8 mouse cellular contexts compared by ENCODE assay signal in genomic region chr9:107627387-107628255, GRCm38 (mm10). TPM values are rescaled to one million over a fixed set of nuclear protein-coding genes. Genes with fewer than 3 reads are reported as not detected.
DNase-seq lines count a peak whose midpoint lies in the region; ATAC-seq and TF ChIP-seq lines count a peak whose summit lies in the region.

No protein-coding gene starts in this region.

- peak overlapping the region; percentile 40 for H3K9ac ChIP-seq in embryonic facial prominence, embryonic 14.5 days (ENCODE audit: low read depth, low read length)
- H3K9ac ChIP-seq in intestine, embryonic 16.5 days (ENCODE audit: low read depth, low read length) = peak overlapping the region; percentile 64
- peak overlapping the region; percentile 96 for H3K9ac ChIP-seq in neural tube, embryonic 13.5 days

- peaks cover 28% of the 10 kb centered on the region; the same call in 1 of the 2 replicates for H3K36me3 ChIP-seq in embryonic facial prominence, embryonic 14.5 days (ENCODE audit: control insufficient read depth, insufficient read depth, low read length)
- H3K36me3 ChIP-seq in intestine, embryonic 16.5 days (ENCODE audit: control insufficient read depth, insufficient read depth, low read length) = peaks cover 8% of the 10 kb centered on the region
- peaks cover 9% of the 10 kb centered on the region for H3K36me3 ChIP-seq in neural tube, embryonic 13.5 days

- peak overlapping the region; percentile 43 for H3K4me2 ChIP-seq in embryonic facial prominence, embryonic 14.5 days (ENCODE audit: low read depth, low read length)
- H3K4me2 ChIP-seq in intestine, embryonic 16.5 days (ENCODE audit: low read depth, low read length) = 0 out of 2 replicates have a peak overlapping the region, but pooled peaks have one; percentile 20
- peak overlapping the region; percentile 99 for H3K4me2 ChIP-seq in neural tube, embryonic 13.5 days

- DNase-seq in layer of hippocampus, adult 2 months (ENCODE audit: low spot score in 2 of 2) = no peak
- no peak for DNase-seq in layer of hippocampus, adult 9-11 months
- no peak for DNase-seq in embryonic facial prominence, embryonic 14.5 days (ENCODE audit: low spot score)
- no peak for DNase-seq in adrenal gland, adult 8-10 months
- DNase-seq in gastrocnemius, postnatal 36 days = no peak
- no peak for DNase-seq in right cerebral cortex, postnatal 36 days (ENCODE audit: low spot score in 2 of 2)

- ATAC-seq in embryonic facial prominence, embryonic 14.5 days (ENCODE audit: low read depth) = no peak
- ATAC-seq in intestine, embryonic 16.5 days = no peak
- ATAC-seq in neural tube, embryonic 13.5 days (ENCODE audit: low read depth) = no peak

- WGBS in embryonic facial prominence, embryonic 14.5 days = 35% methylated on average over 20 of the region's 20 CpGs
- WGBS in intestine, embryonic 16.5 days = 46% methylated on average over 20 of the region's 20 CpGs
- 22% methylated on average over 20 of the region's 20 CpGs for WGBS in neural tube, embryonic 13.5 days

- intact Hi-C loops in gastrocnemius, postnatal 36 days (cut with DNase I) = loop anchor here (2.0 kb wide), 1 partner anchor 17 kb away; no protein-coding TSS in a partner anchor

- peak overlapping the region; percentile 83 for H3K27ac ChIP-seq in layer of hippocampus, adult 2 months
- H3K27ac ChIP-seq in embryonic facial prominence, embryonic 14.5 days (replicated peaks; ENCODE audit: low read depth, low read length) = peak overlapping the region; percentile 87
- H3K27ac ChIP-seq in intestine, embryonic 16.5 days (ENCODE audit: low read length) = peak overlapping the region; percentile 84
- H3K27ac ChIP-seq in neural tube, embryonic 13.5 days (replicated peaks) = peak overlapping the region; percentile 98

- H3K4me3 ChIP-seq in layer of hippocampus, adult 2 months = no peak overlapping the region
- H3K4me3 ChIP-seq in embryonic facial prominence, embryonic 14.5 days (ENCODE audit: low read depth, low read length) = no peak overlapping the region
- H3K4me3 ChIP-seq in intestine, embryonic 16.5 days (ENCODE audit: low read length) = no peak overlapping the region
- no peak overlapping the region for H3K4me3 ChIP-seq in neural tube, embryonic 13.5 days

- no peak for TF ChIP-seq CTCF in layer of hippocampus, adult 2 months (conservative IDR thresholded peaks at IDR 0.05)

- H3K27me3 ChIP-seq in embryonic facial prominence, embryonic 14.5 days (replicated peaks; ENCODE audit: control insufficient read depth, insufficient read depth, low read length) = no peaks in the 10 kb centered on the region
- H3K27me3 ChIP-seq in intestine, embryonic 16.5 days (replicated peaks; ENCODE audit: control insufficient read depth, insufficient read depth, low read length) = no peaks in the 10 kb centered on the region
- no peaks in the 10 kb centered on the region for H3K27me3 ChIP-seq in neural tube, embryonic 13.5 days

- H3K9me3 ChIP-seq in embryonic facial prominence, embryonic 14.5 days (ENCODE audit: control insufficient read depth, low read length) = no peaks in the 10 kb centered on the region
- no peaks in the 10 kb centered on the region for H3K9me3 ChIP-seq in intestine, embryonic 16.5 days (ENCODE audit: control insufficient read depth, low read length)
- no peaks in the 10 kb centered on the region for H3K9me3 ChIP-seq in neural tube, embryonic 13.5 days

- H3K4me1 ChIP-seq in embryonic facial prominence, embryonic 14.5 days (ENCODE audit: control insufficient read depth, insufficient read depth, low read length) = peaks cover 56% of the 10 kb centered on the region
- peaks cover 81% of the 10 kb centered on the region for H3K4me1 ChIP-seq in intestine, embryonic 16.5 days (ENCODE audit: control insufficient read depth, insufficient read depth, low read length)
- H3K4me1 ChIP-seq in neural tube, embryonic 13.5 days (replicated peaks) = peaks cover 88% of the 10 kb centered on the region

RNA-seq across cellular contexts. Expression of gene Gnai2, which starts 7.5 kb away (rescaled TPM):
- 100 to 1,000 TPM; 208 to 222 TPM for total RNA-seq in layer of hippocampus, adult 2 months (2021)
- 380 and 416 TPM in 2 replicates for polyA plus RNA-seq in embryonic facial prominence, embryonic 14.5 days (2014; fragmentation: Nextera tagmentation; extraction: Ambion mirVana)
- 301 and 311 TPM in 2 replicates for polyA plus RNA-seq in intestine, embryonic 16.5 days (2015; fragmentation: Nextera tagmentation; extraction: Ambion mirVana)
- polyA plus RNA-seq in neural tube, embryonic 13.5 days (2015; fragmentation: Nextera tagmentation; extraction: Ambion mirVana) = 350 and 384 TPM in 2 replicates
- 100 to 1,000 TPM; 229 to 382 (median 295) TPM for total RNA-seq in adrenal gland, adult 8-10 months (2022)
- total RNA-seq in gastrocnemius, postnatal 36 days (2021) = 10 to 100 TPM; 65.2 to 70.5 TPM

RNA-seq across cellular contexts. Expression of gene Sema3b, which starts 18.6 kb away (rescaled TPM):
- total RNA-seq in layer of hippocampus, adult 2 months (2021) = 1 to 10 TPM; 1.9 to 2.2 TPM
- polyA plus RNA-seq in embryonic facial prominence, embryonic 14.5 days (2014; fragmentation: Nextera tagmentation; extraction: Ambion mirVana) = 18.0 and 18.2 TPM in 2 replicates
- polyA plus RNA-seq in intestine, embryonic 16.5 days (2015; fragmentation: Nextera tagmentation; extraction: Ambion mirVana) = 50.4 and 54.9 TPM in 2 replicates
- polyA plus RNA-seq in neural tube, embryonic 13.5 days (2015; fragmentation: Nextera tagmentation; extraction: Ambion mirVana) = 6.5 and 9.0 TPM in 2 replicates
- 1 to 10 TPM; 5.0 to 7.7 (median 6.2) TPM for total RNA-seq in adrenal gland, adult 8-10 months (2022)
- 10 to 100 TPM; 13.1 to 17.5 TPM for total RNA-seq in gastrocnemius, postnatal 36 days (2021)

RNA-seq across cellular contexts. Expression of gene Ifrd2, which starts 40.2 kb away (rescaled TPM):
- total RNA-seq in layer of hippocampus, adult 2 months (2021) = 10 to 100 TPM; 13.7 to 15.2 TPM
- polyA plus RNA-seq in embryonic facial prominence, embryonic 14.5 days (2014; fragmentation: Nextera tagmentation; extraction: Ambion mirVana) = 46.7 and 52.3 TPM in 2 replicates
- polyA plus RNA-seq in intestine, embryonic 16.5 days (2015; fragmentation: Nextera tagmentation; extraction: Ambion mirVana) = 79.0 and 89.6 TPM in 2 replicates
- polyA plus RNA-seq in neural tube, embryonic 13.5 days (2015; fragmentation: Nextera tagmentation; extraction: Ambion mirVana) = 13.5 and 17.4 TPM in 2 replicates
- total RNA-seq in adrenal gland, adult 8-10 months (2022) = 10 to 100 TPM; 36.7 to 49.1 (median 39.8) TPM
- 10 to 100 TPM; 48.2 to 55.8 TPM for total RNA-seq in gastrocnemius, postnatal 36 days (2021)

RNA-seq across cellular contexts. Expression of gene Slc38a3, which starts 41.7 kb away (rescaled TPM):
- 10 to 100 TPM; 55.7 to 65.0 TPM for total RNA-seq in layer of hippocampus, adult 2 months (2021)
- 7.0 and 7.8 TPM in 2 replicates for polyA plus RNA-seq in embryonic facial prominence, embryonic 14.5 days (2014; fragmentation: Nextera tagmentation; extraction: Ambion mirVana)
- polyA plus RNA-seq in intestine, embryonic 16.5 days (2015; fragmentation: Nextera tagmentation; extraction: Ambion mirVana) = 10.1 TPM in 2 replicates
- 23.9 and 25.6 TPM in 2 replicates for polyA plus RNA-seq in neural tube, embryonic 13.5 days (2015; fragmentation: Nextera tagmentation; extraction: Ambion mirVana)
- 1 to 10 TPM in 1 of 4 experiments, under 1 TPM in 3; 0.31 to 2.2 (median 0.74) TPM for total RNA-seq in adrenal gland, adult 8-10 months (2022)
- 10 to 100 TPM; 60.6 to 81.6 TPM for total RNA-seq in gastrocnemius, postnatal 36 days (2021)

RNA-seq across cellular contexts. Expression of gene Hyal3, which starts 47.0 kb away (rescaled TPM):
- total RNA-seq in layer of hippocampus, adult 2 months (2021) = 1 to 10 TPM; 2.0 to 2.1 TPM
- 1.2 and 1.4 TPM in 2 replicates for polyA plus RNA-seq in embryonic facial prominence, embryonic 14.5 days (2014; fragmentation: Nextera tagmentation; extraction: Ambion mirVana)
- polyA plus RNA-seq in intestine, embryonic 16.5 days (2015; fragmentation: Nextera tagmentation; extraction: Ambion mirVana) = 0.66 and 0.68 TPM in 2 replicates
- polyA plus RNA-seq in neural tube, embryonic 13.5 days (2015; fragmentation: Nextera tagmentation; extraction: Ambion mirVana) = 1.9 and 2.0 TPM in 2 replicates
- total RNA-seq in adrenal gland, adult 8-10 months (2022) = 1 to 10 TPM; 1.5 to 2.3 (median 2.0) TPM
- total RNA-seq in gastrocnemius, postnatal 36 days (2021) = under 1 TPM; 0.23 to 0.27 TPM

Comparison
In these comparisons a context has a peak if more than half of its experiments do, and no peak if none do; other contexts are left out.
1. H3K4me2 ChIP-seq: peak in every context shown above with its lines; median percentile 99 in neural tube, embryonic 13.5 days; 43 in embryonic facial prominence, embryonic 14.5 days; 20 in intestine, embryonic 16.5 days.
2. H3K9ac ChIP-seq: peak in every context shown above with its lines; median percentile 96 in neural tube, embryonic 13.5 days; 64 in intestine, embryonic 16.5 days; 40 in embryonic facial prominence, embryonic 14.5 days.